Mouse (Mus musculus) CH12.LX (cell line): ENCODE data around the gene Eepd1. TPM values are rescaled to one million over a fixed set of nuclear protein-coding genes. Genes with fewer than 3 reads are reported as not detected.

Source experiments
- DNase-seq: peaks from one replicate; pipeline ENCODE4 v3.0.0-alpha.2; 2013; ENCODE audit errors: extremely low read depth
- H3K27ac ChIP-seq: 2 replicates; pipeline ENCODE4 v1.5.1; 2012; ENCODE audit warnings: low read depth, mild to moderate bottlenecking, control low read depth, moderate library complexity; ENCODE audit not compliant: insufficient read depth
- H3K27me3 ChIP-seq: replicated peaks from 2 replicates; pipeline ENCODE3; 2012; ENCODE audit warnings: inconsistent platforms
- H3K36me3 ChIP-seq, 2 experiments: replicated peaks in 1 of 2; 2 replicates each; pipeline versions ENCODE3 to v1.6.1; 2012; ENCODE audit warnings: inconsistent platforms in 1 of 2, low read length in 1 of 2, mild to moderate bottlenecking in 1 of 2, mixed read lengths in 1 of 2, moderate library complexity in 1 of 2; ENCODE audit not compliant: control insufficient read depth in 1 of 2, insufficient read depth in 1 of 2
- H3K4me1 ChIP-seq, 2 experiments: 2 replicates each; pipeline ENCODE4 v1.6.1; 2012; ENCODE audit warnings: inconsistent platforms in 1 of 2, moderate library complexity in 1 of 2; ENCODE audit not compliant: insufficient read depth in 2 of 2, control insufficient read depth in 1 of 2
- H3K4me2 ChIP-seq: 2 replicates; pipeline ENCODE4 v1.6.1; 2012; ENCODE audit warnings: low read depth, mild to moderate bottlenecking, control low read depth; ENCODE audit not compliant: poor library complexity, insufficient read depth, severe bottlenecking
- H3K4me3 ChIP-seq, 3 experiments: fragments of 150-350 bp in 1 of 3; sonication (generic) in 1 of 3; replicated peaks in 1 of 3; 2 replicates each; pipeline versions ENCODE3 to v1.5.1; 2011 to 2012; ENCODE audit warnings: low read depth in 2 of 3, low read length in 2 of 3, mild to moderate bottlenecking in 2 of 3, moderate library complexity in 2 of 3, control low read depth in 1 of 3, improper control_type of control experiment in 1 of 3, inconsistent platforms in 1 of 3, mixed read lengths in 1 of 3; ENCODE audit not compliant: poor library complexity in 1 of 3
- H3K79me2 ChIP-seq: replicated peaks from 2 replicates; pipeline ENCODE4 v1.6.1; 2012; ENCODE audit warnings: mild to moderate bottlenecking, moderate library complexity; ENCODE audit not compliant: control insufficient read depth, poor library complexity, insufficient read depth, severe bottlenecking; ENCODE audit errors: extremely low read depth
- H3K9ac ChIP-seq: 2 replicates; pipeline ENCODE4 v1.6.1; 2012; ENCODE audit warnings: low read depth, mild to moderate bottlenecking, control low read depth, moderate library complexity; ENCODE audit not compliant: insufficient read depth
- H3K9me3 ChIP-seq: replicated peaks from 2 replicates; pipeline ENCODE3; 2012; ENCODE audit warnings: low read length, inconsistent platforms, mixed read lengths
- BHLHE40 ChIP-seq: IDR thresholded peaks from 2 replicates; pipeline ENCODE4 v1.6.1; 2011; ENCODE audit warnings: mild to moderate bottlenecking, low read depth, low read length, improper control_type of control experiment
- EP300 ChIP-seq: IDR thresholded peaks from 2 replicates; pipeline ENCODE4 v1.6.1; 2011; ENCODE audit warnings: low read length, improper control_type of control experiment
- HCFC1 ChIP-seq: IDR thresholded peaks from 2 replicates; pipeline ENCODE4 v1.6.1; 2012; ENCODE audit warnings: low read depth, mild to moderate bottlenecking, inconsistent platforms, low read length, improper control_type of control experiment
- JUND ChIP-seq: conservative IDR thresholded peaks from 2 replicates; pipeline ENCODE4 v1.6.1; 2011; ENCODE audit warnings: low read depth, low read length, improper control_type of control experiment
- KAT2A ChIP-seq: IDR thresholded peaks from 2 replicates; pipeline ENCODE4 v1.6.1; 2012; ENCODE audit warnings: low read length, improper control_type of control experiment, inconsistent platforms; ENCODE audit not compliant: insufficient replicate concordance
- MAZ ChIP-seq: IDR thresholded peaks from 2 replicates; pipeline ENCODE4 v1.6.1; 2012; ENCODE audit warnings: low read depth, mild to moderate bottlenecking, inconsistent platforms, low read length, improper control_type of control experiment, moderate library complexity
- MEF2A ChIP-seq: IDR thresholded peaks from 2 replicates; pipeline ENCODE4 v1.6.1; 2014; ENCODE audit warnings: low read depth, mild to moderate bottlenecking, inconsistent platforms, low read length, improper control_type of control experiment, borderline replicate concordance
- MXI1 ChIP-seq: IDR thresholded peaks from 2 replicates; pipeline ENCODE4 v1.6.1; 2011; ENCODE audit warnings: mild to moderate bottlenecking, low read depth, low read length, improper control_type of control experiment
- POLR2A ChIP-seq: IDR thresholded peaks from 2 replicates; pipeline ENCODE4 v1.6.1; 2011; ENCODE audit warnings: low read depth, mild to moderate bottlenecking, improper control_type of control experiment, low read length
- RAD21 ChIP-seq: IDR thresholded peaks from 2 replicates; pipeline ENCODE4 v1.6.1; 2011; ENCODE audit warnings: low read depth, mild to moderate bottlenecking, low read length, improper control_type of control experiment, moderate library complexity
- SIN3A ChIP-seq: IDR thresholded peaks from 2 replicates; pipeline ENCODE4 v1.6.1; 2012; ENCODE audit warnings: low read length, improper control_type of control experiment, inconsistent platforms
- SMC3 ChIP-seq: IDR thresholded peaks from 2 replicates; pipeline ENCODE4 v1.6.1; 2011; ENCODE audit warnings: low read depth, low read length, improper control_type of control experiment
- TBP ChIP-seq: conservative IDR thresholded peaks from 2 replicates; pipeline ENCODE4 v1.6.1; 2011; ENCODE audit warnings: low read depth, low read length, improper control_type of control experiment
- TCF12 ChIP-seq: IDR thresholded peaks from 2 replicates; pipeline ENCODE4 v1.6.1; 2014; ENCODE audit warnings: low read depth, mild to moderate bottlenecking, inconsistent platforms, low read length, improper control_type of control experiment
- USF1 ChIP-seq: IDR thresholded peaks from 2 replicates; pipeline ENCODE4 v1.6.1; 2014; ENCODE audit warnings: low read depth, mild to moderate bottlenecking, inconsistent platforms, low read length, improper control_type of control experiment
- USF2 ChIP-seq: conservative IDR thresholded peaks from 2 replicates; pipeline ENCODE4 v1.6.1; 2011; ENCODE audit warnings: low read depth, low read length, improper control_type of control experiment
- dilution Hi-C: fragments of 300-500 bp; cut with MboI; formaldehyde crosslinking; loops from 2 replicates; pipeline ENCODE4 v1.14.3; 2020; ENCODE audit warnings: low sequenced_read_pairs; ENCODE audit not compliant: extremely low pct_unique_long_range_greater_than_20kb, extremely low pct_ligation_motif_present
- in situ Hi-C: fragments of 300-500 bp; cut with MboI; formaldehyde crosslinking; loops from 3 replicates; pipeline ENCODE4 v1.14.3; 2019; ENCODE audit warnings: low sequenced_read_pairs, low pct_ligation_motif_present, low pct_unique_long_range_greater_than_20kb, mixed read lengths
- polyA plus RNA-seq: library from polyadenylated mRNA; unstranded; fragments of >175 nt; gene quantifications from 2 replicates; pipeline ENCODE4 v1.2.1, GENCODE M21; 2012; ENCODE audit warnings: low read depth; ENCODE audit not compliant: insufficient read length
- total RNA-seq, 2 experiments: library from RNA; depleted of rRNA; stranded (reverse); fragments of 300-350 nt in 1 of 2; fragments of >200 nt in 1 of 2; gene quantifications; 2 replicates each; pipeline ENCODE4 v1.2.3; 2012 to 2014

Eepd1 gene
- total and polyA plus RNA-seq, 3 experiments: 1.3 to 2.5 (median 2.2) TPM

- in situ Hi-C loops (no loop called here), dilution Hi-C loops (no loop called here)
- no peak for TF ChIP-seq USF2
- TF ChIP-seq MEF2A: no peak
- no peak for TF ChIP-seq KAT2A
- TF ChIP-seq TBP: no peak
- no peak for TF ChIP-seq HCFC1
- no peak for TF ChIP-seq EP300
- TF ChIP-seq JUND: no peak
- no peak for TF ChIP-seq TCF12
- Histone ChIP-seq H3K4me2 (no peak overlapping the region), H3K9me3 (no peaks in the 10 kb centered on the region), H3K4me1 (peaks cover 2 to 24% of the 10 kb centered on the region in 2 experiments; a peak in 3 of 4 replicates), H3K9ac (no peak overlapping the region), H3K36me3 (no peaks in the 10 kb centered on the region), H3K79me2 (no peaks in the 10 kb centered on the region), H3K4me3 (no peak overlapping the region), H3K27me3 (no peaks in the 10 kb centered on the region), H3K27ac (no peak overlapping the region)
- DNase-seq: no peak
Measured at GRCm38 (mm10) chr9:25539461-25539860, 58.1 kb downstream of the Eepd1 start.

GRCm38 (mm10) chr9:25541355-25541754 is 60.0 kb downstream of the Eepd1 start:
- Histone ChIP-seq H3K4me3 (no peak overlapping the region), H3K79me2 (no peaks in the 10 kb centered on the region), H3K4me1 (peaks cover 2 to 24% of the 10 kb centered on the region in 2 experiments; a peak in 3 of 4 replicates), H3K27me3 (no peaks in the 10 kb centered on the region), H3K9ac (no peak overlapping the region), H3K9me3 (no peaks in the 10 kb centered on the region), H3K4me2 (no peak overlapping the region), H3K27ac (no peak overlapping the region), H3K36me3 (no peaks in the 10 kb centered on the region)
- dilution Hi-C loops (no loop called here), in situ Hi-C loops (no loop called here)
- peak; percentile 32 for DNase-seq
- TF ChIP-seq USF1 (no peak), SMC3 (no peak), SIN3A (no peak), MXI1 (no peak), RAD21 (no peak), POLR2A (no peak), BHLHE40 (no peak), JUND (no peak), TCF12 (no peak), MAZ (no peak)
